Mouse (Mus musculus): ENCODE results near the gene Baiap2l2. TPM values are rescaled to one million over a fixed set of nuclear protein-coding genes. Genes with fewer than 3 reads are reported as not detected.

The Baiap2l2 gene
- polyA plus RNA-seq, 1 experiment from 2014 or later = 2.3 TPM

GRCm38 (mm10) chr15:79261095-79261725, 24.1 kb downstream of the Baiap2l2 start:
- no peaks in the 10 kb centered on the region for H3K36me3 ChIP-seq (ENCODE audit: control insufficient read depth, insufficient read depth, low read length)
- peak; percentile 73 for ATAC-seq (ENCODE audit: low read depth)
- H3K27me3 ChIP-seq (ENCODE audit: control insufficient read depth, insufficient read depth, low read length) = peaks cover 32% of the 10 kb centered on the region
- no peak overlapping the region for H3K27ac ChIP-seq (ENCODE audit: low read depth, low read length)
- peak overlapping the region; percentile 47 for H3K4me3 ChIP-seq (ENCODE audit: low read depth, low read length)
- H3K9ac ChIP-seq (replicated peaks; ENCODE audit: low read depth, low read length) = peak overlapping the region; percentile 72
- WGBS = under 1% methylated on average over 57 of the region's 62 CpGs
- peak overlapping the region; percentile 94 for H3K4me2 ChIP-seq (ENCODE audit: low read depth, low read length)
- no peaks in the 10 kb centered on the region for H3K9me3 ChIP-seq (ENCODE audit: control insufficient read depth, low read length)
- H3K4me1 ChIP-seq (ENCODE audit: control insufficient read depth, insufficient read depth, low read length) = peaks cover 9% of the 10 kb centered on the region

- H3K36me3 ChIP-seq (ENCODE audit: control insufficient read depth, insufficient read depth, low read length) = no peaks in the 10 kb centered on the region
- H3K4me3 ChIP-seq (ENCODE audit: low read depth, low read length) = no peak overlapping the region
- WGBS = 28% methylated on average over 17 of the region's 17 CpGs
- H3K4me2 ChIP-seq (ENCODE audit: low read depth, low read length) = no peak overlapping the region
- H3K27ac ChIP-seq (ENCODE audit: low read depth, low read length) = no peak overlapping the region
- no peak overlapping the region for H3K9ac ChIP-seq (replicated peaks; ENCODE audit: low read depth, low read length)
- H3K9me3 ChIP-seq (ENCODE audit: control insufficient read depth, low read length) = no peaks in the 10 kb centered on the region
- no peak for ATAC-seq (ENCODE audit: low read depth)
- peaks cover 9% of the 10 kb centered on the region for H3K4me1 ChIP-seq (ENCODE audit: control insufficient read depth, insufficient read depth, low read length)
- peaks cover 32% of the 10 kb centered on the region for H3K27me3 ChIP-seq (ENCODE audit: control insufficient read depth, insufficient read depth, low read length)
These were observed 26.8 kb downstream of the Baiap2l2 start for GRCm38 (mm10) chr15:79258521-79258920.

- Histone ChIP-seq H3K4me1 (ENCODE audit: control insufficient read depth, insufficient read depth, low read length) (no peaks in the 10 kb centered on the region), H3K27me3 (ENCODE audit: control insufficient read depth, insufficient read depth, low read length) (peaks cover 10% of the 10 kb centered on the region), H3K4me3 (ENCODE audit: low read depth, low read length) (no peak within 1 kb of the TSS), H3K9ac (replicated peaks; ENCODE audit: low read depth, low read length) (no peak within 1 kb of the TSS), H3K36me3 (ENCODE audit: control insufficient read depth, insufficient read depth, low read length) (no peaks in the 10 kb centered on the region), H3K9me3 (ENCODE audit: control insufficient read depth, low read length) (no peaks in the 10 kb centered on the region), H3K27ac (ENCODE audit: low read depth, low read length) (no peak within 1 kb of the TSS), H3K4me2 (ENCODE audit: low read depth, low read length) (no peak within 1 kb of the TSS)
- ATAC-seq (ENCODE audit: low read depth) = no peak
- 47% methylated on average over 3 of the region's 3 CpGs for WGBS
These were observed 30.7 kb downstream of the Baiap2l2 start, which contains the start of gene Slc16a8 for GRCm38 (mm10) chr15:79254661-79255060. TSS of gene Slc16a8 (minus strand) at chr15:79254761.

- H3K4me1 ChIP-seq (ENCODE audit: control insufficient read depth, insufficient read depth, low read length) = no peaks in the 10 kb centered on the region
- peak overlapping the region; percentile 49 for H3K9ac ChIP-seq (replicated peaks; ENCODE audit: low read depth, low read length)
- H3K36me3 ChIP-seq (ENCODE audit: control insufficient read depth, insufficient read depth, low read length) = peaks cover 13% of the 10 kb centered on the region; the same call in 1 of the 2 replicates
- no peaks in the 10 kb centered on the region for H3K9me3 ChIP-seq (ENCODE audit: control insufficient read depth, low read length)
- H3K4me3 ChIP-seq (ENCODE audit: low read depth, low read length) = peak overlapping the region; percentile 23
- H3K27ac ChIP-seq (ENCODE audit: low read depth, low read length) = no peak overlapping the region
- no peak for ATAC-seq (ENCODE audit: low read depth)
- H3K4me2 ChIP-seq (ENCODE audit: low read depth, low read length) = peak overlapping the region; percentile 53
- WGBS = 27% methylated on average over 23 of the region's 24 CpGs
- peaks cover 9% of the 10 kb centered on the region for H3K27me3 ChIP-seq (ENCODE audit: control insufficient read depth, insufficient read depth, low read length)
These were observed 32.8 kb downstream of the Baiap2l2 start for GRCm38 (mm10) chr15:79252580-79252979.

- no peaks in the 10 kb centered on the region for H3K9me3 ChIP-seq (ENCODE audit: control insufficient read depth, low read length)
- peaks cover 9% of the 10 kb centered on the region for H3K27me3 ChIP-seq (ENCODE audit: control insufficient read depth, insufficient read depth, low read length)
- peak; percentile 65 for ATAC-seq (ENCODE audit: low read depth)
- H3K4me1 ChIP-seq (ENCODE audit: control insufficient read depth, insufficient read depth, low read length) = no peaks in the 10 kb centered on the region
- peaks cover 14% of the 10 kb centered on the region; the same call in 1 of the 2 replicates for H3K36me3 ChIP-seq (ENCODE audit: control insufficient read depth, insufficient read depth, low read length)
- no peak overlapping the region for H3K27ac ChIP-seq (ENCODE audit: low read depth, low read length)
- 2% methylated on average over 59 of the region's 61 CpGs for WGBS
- peak overlapping the region; percentile 23 for H3K4me3 ChIP-seq (ENCODE audit: low read depth, low read length)
- H3K9ac ChIP-seq (replicated peaks; ENCODE audit: low read depth, low read length) = peak overlapping the region; percentile 49
- H3K4me2 ChIP-seq (ENCODE audit: low read depth, low read length) = peak overlapping the region; percentile 53
These were observed 33.4 kb downstream of the Baiap2l2 start for GRCm38 (mm10) chr15:79251781-79252491.

GRCm38 (mm10) chr15:79251168-79251567, 34.2 kb downstream of the Baiap2l2 start:
- Histone ChIP-seq H3K36me3 (ENCODE audit: control insufficient read depth, insufficient read depth, low read length) (peaks cover 22% of the 10 kb centered on the region; the same call in 1 of the 2 replicates), H3K9ac (replicated peaks; ENCODE audit: low read depth, low read length) (no peak overlapping the region), H3K4me1 (ENCODE audit: control insufficient read depth, insufficient read depth, low read length) (no peaks in the 10 kb centered on the region), H3K27me3 (ENCODE audit: control insufficient read depth, insufficient read depth, low read length) (peaks cover 9% of the 10 kb centered on the region), H3K27ac (ENCODE audit: low read depth, low read length) (no peak overlapping the region), H3K9me3 (ENCODE audit: control insufficient read depth, low read length) (no peaks in the 10 kb centered on the region), H3K4me3 (ENCODE audit: low read depth, low read length) (no peak overlapping the region), H3K4me2 (ENCODE audit: low read depth, low read length) (no peak overlapping the region)
- 56% methylated on average over 7 of the region's 7 CpGs for WGBS
- ATAC-seq (ENCODE audit: low read depth) = no peak

- no peak overlapping the region for H3K4me3 ChIP-seq (ENCODE audit: low read depth, low read length)
- no peak overlapping the region for H3K27ac ChIP-seq (ENCODE audit: low read depth, low read length)
- no peak for ATAC-seq (ENCODE audit: low read depth)
- H3K27me3 ChIP-seq (ENCODE audit: control insufficient read depth, insufficient read depth, low read length) = peaks cover 9% of the 10 kb centered on the region
- H3K9me3 ChIP-seq (ENCODE audit: control insufficient read depth, low read length) = no peaks in the 10 kb centered on the region
- WGBS = 88% methylated on average over 2 of the region's 2 CpGs
- H3K4me2 ChIP-seq (ENCODE audit: low read depth, low read length) = no peak overlapping the region
- peaks cover 30% of the 10 kb centered on the region for H3K36me3 ChIP-seq (ENCODE audit: control insufficient read depth, insufficient read depth, low read length)
- H3K9ac ChIP-seq (replicated peaks; ENCODE audit: low read depth, low read length) = no peak overlapping the region
- no peaks in the 10 kb centered on the region for H3K4me1 ChIP-seq (ENCODE audit: control insufficient read depth, insufficient read depth, low read length)
These were observed 35.1 kb downstream of the Baiap2l2 start for GRCm38 (mm10) chr15:79250236-79250635.

- peaks cover 48% of the 10 kb centered on the region for H3K36me3 ChIP-seq (ENCODE audit: control insufficient read depth, insufficient read depth, low read length)
- H3K9ac ChIP-seq (replicated peaks; ENCODE audit: low read depth, low read length) = no peak overlapping the region
- 92% methylated on average over 3 of the region's 3 CpGs for WGBS
These were observed 40.0 kb downstream of the Baiap2l2 start for GRCm38 (mm10) chr15:79245321-79245720.

More at GRCm38 (mm10) chr15:79245321-79245720, 40.0 kb downstream of the Baiap2l2 start:
- no peak overlapping the region for H3K27ac ChIP-seq (ENCODE audit: low read depth, low read length)
- no peak overlapping the region for H3K4me3 ChIP-seq (ENCODE audit: low read depth, low read length)
- H3K4me2 ChIP-seq (ENCODE audit: low read depth, low read length) = no peak overlapping the region
- no peaks in the 10 kb centered on the region for H3K9me3 ChIP-seq (ENCODE audit: control insufficient read depth, low read length)
- no peaks in the 10 kb centered on the region for H3K27me3 ChIP-seq (ENCODE audit: control insufficient read depth, insufficient read depth, low read length)
- peaks cover 5% of the 10 kb centered on the region; the same call in 1 of the 2 replicates for H3K4me1 ChIP-seq (ENCODE audit: control insufficient read depth, insufficient read depth, low read length)
- no peak for ATAC-seq (ENCODE audit: low read depth)
